Mouse (Mus musculus) stomach, embryonic 15.5 days (tissue): ENCODE measurements around the gene Padi2. TPM values are rescaled to one million over a fixed set of nuclear protein-coding genes. Genes with fewer than 3 reads are reported as not detected.
A peak's percentile ranks its signal among the peaks of the same experiment; 100 is the strongest.

ENCODE experiments used
- ATAC-seq: fragments of 200-750 bp; cut with Nextera tagmentation; 2 replicates; pipeline ENCODE4 v1.8.0; 2017; ENCODE audit warnings: low read depth, moderate number of reproducible peaks, moderate TSS enrichment; ENCODE audit not compliant: insufficient read depth, low FRiP score
- H3K27ac ChIP-seq: fragments of 300-500 bp; sonication (generic); 2 replicates; pipeline ENCODE4 v1.5.1; 2015; ENCODE audit warnings: mild to moderate bottlenecking, inconsistent platforms
- H3K27me3 ChIP-seq: fragments of 300-500 bp; sonication (generic); replicated peaks from 2 replicates; pipeline ENCODE4 v1.6.1; 2015; ENCODE audit warnings: inconsistent platforms
- H3K36me3 ChIP-seq: fragments of 300-500 bp; sonication (generic); 2 replicates; pipeline ENCODE4 v1.6.1; 2015; ENCODE audit warnings: inconsistent platforms
- H3K4me1 ChIP-seq: fragments of 300-500 bp; sonication (generic); 2 replicates; pipeline ENCODE4 v1.6.1; 2015; ENCODE audit warnings: inconsistent platforms
- H3K4me2 ChIP-seq: fragments of 300-500 bp; sonication (generic); 2 replicates; pipeline ENCODE4 v1.6.1; 2015; ENCODE audit warnings: mild to moderate bottlenecking, inconsistent platforms
- H3K4me3 ChIP-seq: fragments of 300-500 bp; sonication (generic); replicated peaks from 2 replicates; pipeline ENCODE4 v1.5.1; 2015; ENCODE audit warnings: inconsistent platforms
- H3K9ac ChIP-seq: fragments of 300-500 bp; sonication (generic); 2 replicates; pipeline ENCODE4 v1.6.1; 2015; ENCODE audit warnings: inconsistent platforms
- H3K9me3 ChIP-seq: fragments of 300-500 bp; sonication (generic); 2 replicates; pipeline ENCODE4 v1.6.1; 2016; ENCODE audit warnings: inconsistent platforms
- WGBS: fragments of 180-500 bp; shearing (Covaris S2); methylation state at CpG from one replicate; pipeline ENCODE4 v1.1.7; 2015; 5-methylcytosine and 5-hydroxymethylcytosine counted together
- polyA plus RNA-seq: library from polyadenylated mRNA; unstranded; fragments of >200 nt; fragmentation: Nextera tagmentation; extraction: Ambion mirVana; gene quantifications from 2 replicates; pipeline ENCODE4 v1.2.1, GENCODE M21; 2015

The Padi2 gene
- polyA plus RNA-seq, 1 experiment from 2014 or later = 2.7 TPM

GRCm38 (mm10) chr4:140929745-140930144, 23.6 kb downstream of the Padi2 start:
- H3K4me1 ChIP-seq = no peaks in the 10 kb centered on the region
- H3K27me3 ChIP-seq = no peaks in the 10 kb centered on the region
- 67% methylated on average over 8 of the region's 8 CpGs for WGBS
- H3K9ac ChIP-seq = no peak overlapping the region
- H3K27ac ChIP-seq = no peak overlapping the region
- no peaks in the 10 kb centered on the region for H3K36me3 ChIP-seq
- no peak overlapping the region for H3K4me3 ChIP-seq
- H3K4me2 ChIP-seq = no peak overlapping the region
- ATAC-seq = peak; percentile 12; the same call in 1 of the 2 replicates
- H3K9me3 ChIP-seq = no peaks in the 10 kb centered on the region

- H3K4me3 ChIP-seq = no peak overlapping the region
- no peak for ATAC-seq
- no peaks in the 10 kb centered on the region for H3K4me1 ChIP-seq
- no peak overlapping the region for H3K9ac ChIP-seq
- no peak overlapping the region for H3K4me2 ChIP-seq
- no peak overlapping the region for H3K27ac ChIP-seq
- 54% methylated on average over 10 of the region's 10 CpGs for WGBS
- no peaks in the 10 kb centered on the region for H3K9me3 ChIP-seq
- no peaks in the 10 kb centered on the region for H3K36me3 ChIP-seq
- H3K27me3 ChIP-seq = no peaks in the 10 kb centered on the region
Observed at GRCm38 (mm10) chr4:140930900-140931470, 24.8 kb downstream of the Padi2 start.

GRCm38 (mm10) chr4:140935643-140936042, 29.5 kb downstream of the Padi2 start:
- no peak for ATAC-seq
- no peaks in the 10 kb centered on the region for H3K4me1 ChIP-seq
- no peak overlapping the region for H3K4me2 ChIP-seq
- 76% methylated on average over 9 of the region's 9 CpGs for WGBS
- no peak overlapping the region for H3K27ac ChIP-seq
- H3K27me3 ChIP-seq = no peaks in the 10 kb centered on the region
- no peak overlapping the region for H3K9ac ChIP-seq
- no peaks in the 10 kb centered on the region for H3K9me3 ChIP-seq
- no peaks in the 10 kb centered on the region for H3K36me3 ChIP-seq
- H3K4me3 ChIP-seq = no peak overlapping the region

GRCm38 (mm10) chr4:140944356-140944755, 38.2 kb downstream of the Padi2 start:
- Histone ChIP-seq H3K36me3 (no peaks in the 10 kb centered on the region), H3K27me3 (no peaks in the 10 kb centered on the region), H3K4me2 (no peak overlapping the region), H3K9ac (no peak overlapping the region), H3K9me3 (no peaks in the 10 kb centered on the region), H3K4me1 (no peaks in the 10 kb centered on the region), H3K27ac (no peak overlapping the region), H3K4me3 (no peak overlapping the region)
- WGBS = 85% methylated on average over 12 of the region's 12 CpGs
- no peak for ATAC-seq

GRCm38 (mm10) chr4:140944961-140945442, 38.9 kb downstream of the Padi2 start:
- WGBS = 69% methylated on average over 5 of the region's 5 CpGs
- H3K9me3 ChIP-seq = no peaks in the 10 kb centered on the region
- no peaks in the 10 kb centered on the region for H3K27me3 ChIP-seq
- H3K4me3 ChIP-seq = no peak overlapping the region
- H3K4me1 ChIP-seq = no peaks in the 10 kb centered on the region
- no peaks in the 10 kb centered on the region for H3K36me3 ChIP-seq
- H3K9ac ChIP-seq = no peak overlapping the region
- H3K27ac ChIP-seq = no peak overlapping the region
- H3K4me2 ChIP-seq = no peak overlapping the region
- ATAC-seq = no peak

GRCm38 (mm10) chr4:140945571-140945970, 39.4 kb downstream of the Padi2 start:
- no peaks in the 10 kb centered on the region for H3K9me3 ChIP-seq
- H3K36me3 ChIP-seq = no peaks in the 10 kb centered on the region
- H3K4me1 ChIP-seq = no peaks in the 10 kb centered on the region
- H3K27ac ChIP-seq = no peak overlapping the region
- no peaks in the 10 kb centered on the region for H3K27me3 ChIP-seq
- no peak overlapping the region for H3K9ac ChIP-seq
- H3K4me2 ChIP-seq = no peak overlapping the region
- ATAC-seq = no peak
- no peak overlapping the region for H3K4me3 ChIP-seq
- 85% methylated on average over 4 of the region's 4 CpGs for WGBS

GRCm38 (mm10) chr4:140946048-140946447, 39.9 kb downstream of the Padi2 start:
- ATAC-seq = peak; percentile 31; the same call in 1 of the 2 replicates
- Histone ChIP-seq H3K36me3 (no peaks in the 10 kb centered on the region), H3K4me3 (no peak overlapping the region), H3K4me1 (no peaks in the 10 kb centered on the region), H3K27me3 (no peaks in the 10 kb centered on the region), H3K9me3 (no peaks in the 10 kb centered on the region), H3K27ac (no peak overlapping the region), H3K9ac (no peak overlapping the region), H3K4me2 (no peak overlapping the region)
- 41% methylated on average over 4 of the region's 4 CpGs for WGBS

GRCm38 (mm10) chr4:140946580-140947205, 40.5 kb downstream of the Padi2 start:
- 65% methylated on average over 14 of the region's 14 CpGs for WGBS
- Histone ChIP-seq H3K36me3 (no peaks in the 10 kb centered on the region), H3K27ac (no peak overlapping the region), H3K9ac (no peak overlapping the region), H3K4me2 (no peak overlapping the region), H3K4me3 (no peak overlapping the region), H3K9me3 (no peaks in the 10 kb centered on the region), H3K4me1 (no peaks in the 10 kb centered on the region), H3K27me3 (no peaks in the 10 kb centered on the region)
- no peak for ATAC-seq

- no peak overlapping the region for H3K4me2 ChIP-seq
Observed at GRCm38 (mm10) chr4:140947487-140948440, 41.6 kb downstream of the Padi2 start.

GRCm38 (mm10) chr4:140948481-140948880, 42.3 kb downstream of the Padi2 start:
- Histone ChIP-seq H3K36me3 (no peaks in the 10 kb centered on the region), H3K27me3 (no peaks in the 10 kb centered on the region), H3K9ac (no peak overlapping the region), H3K4me2 (no peak overlapping the region), H3K9me3 (no peaks in the 10 kb centered on the region), H3K4me1 (no peaks in the 10 kb centered on the region), H3K27ac (no peak overlapping the region), H3K4me3 (no peak overlapping the region)
- ATAC-seq = no peak
- whole genome bisulfite sequencing = 79% methylated on average over 6 of the region's 6 CpGs

More at GRCm38 (mm10) chr4:140947487-140948440, 41.6 kb downstream of the Padi2 start:
- 72% methylated on average over 12 of the region's 12 CpGs for WGBS
- Histone ChIP-seq H3K27me3 (no peaks in the 10 kb centered on the region), H3K27ac (no peak overlapping the region), H3K36me3 (no peaks in the 10 kb centered on the region), H3K4me1 (no peaks in the 10 kb centered on the region), H3K4me3 (no peak overlapping the region), H3K9me3 (no peaks in the 10 kb centered on the region), H3K9ac (no peak overlapping the region)
- ATAC-seq = no peak

- H3K4me3 ChIP-seq = no peak overlapping the region
- H3K36me3 ChIP-seq = no peaks in the 10 kb centered on the region
- H3K4me2 ChIP-seq = no peak overlapping the region
- H3K27ac ChIP-seq = no peak overlapping the region
- WGBS = 70% methylated on average over 8 of the region's 8 CpGs
- no peaks in the 10 kb centered on the region for H3K4me1 ChIP-seq
- ATAC-seq = no peak
- no peak overlapping the region for H3K9ac ChIP-seq
- no peaks in the 10 kb centered on the region for H3K9me3 ChIP-seq
- H3K27me3 ChIP-seq = no peaks in the 10 kb centered on the region
Observed at GRCm38 (mm10) chr4:140949052-140949451, 42.9 kb downstream of the Padi2 start.

- no peak overlapping the region for H3K4me3 ChIP-seq
- ATAC-seq = no peak
- WGBS = 81% methylated on average over 16 of the region's 16 CpGs
Observed at GRCm38 (mm10) chr4:140949616-140950015, 43.5 kb downstream of the Padi2 start.

More at GRCm38 (mm10) chr4:140949616-140950015, 43.5 kb downstream of the Padi2 start:
- H3K4me2 ChIP-seq = no peak overlapping the region
- no peaks in the 10 kb centered on the region for H3K9me3 ChIP-seq
- H3K36me3 ChIP-seq = no peaks in the 10 kb centered on the region
- H3K27ac ChIP-seq = no peak overlapping the region
- no peaks in the 10 kb centered on the region for H3K27me3 ChIP-seq
- no peak overlapping the region for H3K9ac ChIP-seq
- H3K4me1 ChIP-seq = no peaks in the 10 kb centered on the region
